Mouse (Mus musculus): ENCODE results near the gene Npm1.

DNA sequence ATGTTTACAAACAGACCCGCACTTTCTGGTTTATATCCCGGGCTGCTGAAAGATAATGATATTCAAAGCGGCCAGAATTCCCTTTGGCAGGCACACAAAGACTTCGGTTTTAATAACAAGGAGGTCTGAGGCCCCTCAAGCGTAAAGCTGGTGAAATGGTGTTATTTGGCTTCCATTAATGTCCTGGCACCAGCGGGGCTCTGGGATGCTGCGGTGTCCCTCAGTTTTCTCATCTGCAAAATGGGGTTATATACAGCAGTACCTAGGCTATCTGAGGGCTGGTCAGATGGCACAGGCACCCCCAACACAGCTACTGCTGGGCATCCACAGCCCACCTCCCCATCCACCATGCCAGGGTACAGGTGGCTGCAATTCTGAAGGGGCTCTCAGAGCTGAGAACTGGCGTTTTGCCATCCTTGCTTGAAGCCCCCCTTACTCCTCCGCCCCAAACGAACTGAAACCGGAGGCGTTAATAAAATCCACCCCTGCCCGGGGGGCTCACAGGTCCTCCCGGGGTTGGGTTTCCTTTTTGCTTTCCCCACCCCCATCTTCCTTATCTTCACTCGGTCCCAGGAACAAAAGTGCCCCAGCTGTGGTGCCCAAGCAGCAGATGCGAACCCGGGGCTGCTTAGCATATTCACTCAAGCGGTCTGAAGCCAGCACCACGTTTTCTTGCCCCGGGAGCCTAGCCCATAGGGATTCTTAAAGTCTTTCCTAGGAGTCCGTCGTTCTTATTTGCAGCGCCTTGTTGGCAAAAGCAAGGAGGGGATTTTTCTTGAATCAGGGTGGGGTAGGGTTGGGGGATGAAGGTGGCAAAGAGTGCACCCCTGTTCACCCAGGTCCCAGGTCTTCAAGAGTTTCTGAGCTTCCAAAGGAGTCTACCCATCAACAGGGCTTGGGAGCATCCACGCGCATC lies 32.8 kb upstream of the Npm1 start:
- TF ChIP-seq CTCF (IDR thresholded peaks at IDR 0.05; ENCODE audit: low read depth), result no peak
- TF ChIP-seq EP300 (IDR thresholded peaks at IDR 0.05; ENCODE audit: low read depth), result no peak

All from heart, postnatal 0 days (tissue).